Mouse (Mus musculus) liver, adult 2 months (tissue): ENCODE results near the gene Ackr4.

Source experiments
- CTCF ChIP-seq: fragments of 200-500 bp; IDR thresholded peaks from 2 replicates; pipeline ENCODE4 v1.5.1; 2011; ENCODE audit warnings: low read depth, low read length, control low read depth
- POLR2A ChIP-seq: fragments of 200-500 bp; IDR thresholded peaks from 2 replicates; pipeline ENCODE4 v1.6.1; 2011; ENCODE audit warnings: low read length, control low read depth; ENCODE audit not compliant: insufficient read depth; ENCODE audit errors: extremely low read depth

DNA sequence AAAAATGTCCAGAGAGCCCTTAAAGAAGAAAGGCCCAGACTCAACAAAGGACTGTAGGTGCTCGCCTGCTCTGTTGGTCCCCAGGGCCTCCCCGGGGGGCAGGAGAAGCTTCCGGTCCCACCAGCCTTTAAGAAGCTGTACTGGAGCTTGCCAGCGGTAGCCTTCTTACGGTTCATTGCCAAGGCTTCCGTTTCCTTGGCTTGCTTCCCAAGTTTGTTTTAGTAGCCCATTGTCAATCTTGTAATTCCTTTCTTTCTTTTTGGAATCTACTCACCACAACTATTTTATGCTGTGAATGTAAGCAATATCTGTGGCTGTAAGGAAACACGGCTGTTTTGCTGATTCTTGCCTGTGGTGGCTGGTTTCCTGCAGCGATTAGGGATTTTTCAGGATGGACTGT is 38.2 kb downstream of the Ackr4 start:
- TF ChIP-seq CTCF (no peak), POLR2A (no peak)
